Mouse (Mus musculus) limb, embryonic 10.5 days (tissue): ENCODE measurements around the gene Relt. TPM values are rescaled to one million over a fixed set of nuclear protein-coding genes. Genes with fewer than 3 reads are reported as not detected.
A peak's percentile ranks its signal among the peaks of the same experiment; 100 is the strongest.

Experiments
- DNase-seq: peaks from one replicate; pipeline ENCODE4 v3.0.0-alpha.2; 2017; ENCODE audit warnings: low spot score
- H3K27ac ChIP-seq: fragments of 300-500 bp; sonication (generic); 2 replicates; pipeline ENCODE4 v1.5.1; 2016; ENCODE audit warnings: mild to moderate bottlenecking
- H3K27me3 ChIP-seq: fragments of 300-500 bp; sonication (generic); 2 replicates; pipeline ENCODE4 v1.6.1; 2016; ENCODE audit warnings: low read depth, mild to moderate bottlenecking; ENCODE audit not compliant: poor library complexity, severe bottlenecking
- H3K36me3 ChIP-seq: fragments of 300-500 bp; sonication (generic); 2 replicates; pipeline ENCODE4 v1.6.1; 2016; ENCODE audit warnings: mild to moderate bottlenecking, moderate library complexity
- H3K4me1 ChIP-seq: fragments of 300-500 bp; sonication (generic); 2 replicates; pipeline ENCODE4 v1.6.1; 2016
- H3K4me3 ChIP-seq: fragments of 300-500 bp; sonication (generic); 2 replicates; pipeline ENCODE4 v1.5.1; 2016; ENCODE audit warnings: mild to moderate bottlenecking, moderate library complexity
- H3K9me3 ChIP-seq: fragments of 300-500 bp; sonication (generic); replicated peaks from 2 replicates; pipeline ENCODE4 v1.6.1; 2016; ENCODE audit warnings: mild to moderate bottlenecking
- WGBS: fragments of 180-500 bp; shearing (Covaris S2); methylation state at CpG from one replicate; pipeline ENCODE4 v1.1.7; 2016; 5-methylcytosine and 5-hydroxymethylcytosine counted together
- polyA plus RNA-seq: library from polyadenylated mRNA; unstranded; fragments of >200 nt; fragmentation: Nextera tagmentation; extraction: Ambion mirVana; gene quantifications from 2 replicates; pipeline ENCODE4 v1.2.1, GENCODE M21; 2016

Relt gene
- polyA plus RNA-seq, 1 experiment from 2014 or later = 5.9 TPM

DNA sequence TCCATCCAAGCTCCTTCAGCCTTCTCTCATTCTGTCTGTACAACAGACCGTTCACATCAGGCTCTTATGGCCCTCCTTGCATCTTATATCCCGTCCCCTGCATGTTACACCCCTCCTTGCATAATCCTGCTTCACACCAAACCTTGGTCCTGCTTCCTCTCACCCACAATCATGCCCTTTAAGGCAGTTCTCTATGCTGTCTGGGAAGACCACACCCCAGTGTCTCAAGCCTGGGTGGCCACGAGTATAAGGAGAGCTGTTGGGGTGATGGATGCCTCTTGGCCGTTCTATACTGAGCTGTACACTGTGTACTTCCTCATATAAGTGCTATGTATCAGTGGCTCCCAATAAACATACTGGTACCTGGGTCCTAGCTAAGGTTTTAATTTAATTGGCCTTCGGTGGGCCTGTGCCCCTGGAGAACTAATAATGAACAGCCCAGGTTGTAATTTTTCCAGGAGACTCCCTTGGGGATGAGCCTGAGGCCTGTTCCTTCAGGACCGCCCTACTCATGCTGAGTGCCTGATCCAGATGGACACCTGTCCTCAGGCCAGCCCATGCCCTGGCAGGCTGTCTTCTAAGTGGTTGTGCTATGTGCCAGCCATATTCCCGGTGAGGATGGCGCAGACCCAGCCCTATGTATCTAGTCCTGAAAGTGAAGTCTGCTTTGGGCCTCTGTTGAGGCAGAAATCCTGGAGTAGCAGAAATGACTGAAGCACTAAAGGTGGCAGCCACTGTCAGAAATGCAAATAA is 6.8 kb upstream of the Relt start:
- Histone ChIP-seq H3K36me3 (peaks cover 44% of the 10 kb centered on the region), H3K27me3 (no peaks in the 10 kb centered on the region), H3K27ac (no peak overlapping the region), H3K4me3 (no peak overlapping the region), H3K9me3 (no peaks in the 10 kb centered on the region), H3K4me1 (peaks cover 8% of the 10 kb centered on the region; the same call in 1 of the 2 replicates)
- no peak for DNase-seq
- 92% methylated on average over 8 of the region's 8 CpGs for WGBS

DNA sequence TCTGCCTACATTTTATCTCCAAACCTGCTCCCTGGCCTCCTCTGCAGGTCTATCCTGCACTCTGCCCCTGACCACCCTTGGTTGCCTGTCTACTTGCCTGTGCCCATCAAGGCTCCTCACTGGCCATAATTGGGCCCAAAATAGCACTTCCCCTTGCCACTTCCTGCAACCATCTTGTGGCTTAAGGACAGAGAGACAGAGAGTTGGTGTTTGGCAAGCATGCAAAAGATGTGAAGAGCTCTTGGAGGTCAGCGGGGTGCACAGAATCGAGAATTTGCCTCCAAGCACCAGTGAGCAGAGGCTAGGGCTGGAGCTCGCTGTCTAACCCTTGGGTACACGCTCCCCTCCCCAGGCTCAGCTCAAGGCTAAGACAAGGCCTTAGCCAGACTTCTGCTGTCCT is 5.3 kb upstream of the Relt start:
- H3K27ac ChIP-seq = no peak overlapping the region
- no peaks in the 10 kb centered on the region for H3K9me3 ChIP-seq
- no peaks in the 10 kb centered on the region for H3K27me3 ChIP-seq
- no peak overlapping the region for H3K4me3 ChIP-seq
- H3K36me3 ChIP-seq = peaks cover 29% of the 10 kb centered on the region
- DNase-seq = no peak
- peaks cover 8% of the 10 kb centered on the region; the same call in 1 of the 2 replicates for H3K4me1 ChIP-seq
- 75% methylated on average over 4 of the region's 4 CpGs for WGBS

DNA sequence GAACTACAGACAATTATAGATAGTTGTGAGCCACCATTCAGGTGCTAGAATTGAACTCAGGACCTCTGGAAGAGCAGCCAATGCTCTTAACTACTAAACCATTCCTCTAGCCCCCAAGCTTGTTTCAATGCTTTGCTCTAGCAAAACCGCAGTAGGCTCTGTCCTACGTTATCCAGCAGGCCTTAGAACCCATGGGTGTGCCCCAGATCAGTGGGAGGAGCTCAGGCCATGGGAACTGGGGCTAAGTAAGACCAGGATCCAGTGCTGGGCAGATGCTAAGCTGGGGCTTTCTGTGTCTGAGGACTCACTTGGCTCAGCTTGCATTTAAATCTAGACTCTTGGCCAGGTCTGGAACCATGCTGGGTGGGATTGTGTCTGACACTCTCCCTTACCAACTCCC is 4.3 kb upstream of the Relt start:
- 43% methylated on average over 2 of the region's 2 CpGs for whole genome bisulfite sequencing
- Histone ChIP-seq H3K9me3 (no peaks in the 10 kb centered on the region), H3K27ac (0 out of 2 replicates have a peak overlapping the region, but pooled peaks have one; percentile 25), H3K4me1 (peaks cover 12% of the 10 kb centered on the region), H3K36me3 (peaks cover 19% of the 10 kb centered on the region), H3K27me3 (no peaks in the 10 kb centered on the region), H3K4me3 (no peak overlapping the region)
- no peak for DNase-seq

DNA sequence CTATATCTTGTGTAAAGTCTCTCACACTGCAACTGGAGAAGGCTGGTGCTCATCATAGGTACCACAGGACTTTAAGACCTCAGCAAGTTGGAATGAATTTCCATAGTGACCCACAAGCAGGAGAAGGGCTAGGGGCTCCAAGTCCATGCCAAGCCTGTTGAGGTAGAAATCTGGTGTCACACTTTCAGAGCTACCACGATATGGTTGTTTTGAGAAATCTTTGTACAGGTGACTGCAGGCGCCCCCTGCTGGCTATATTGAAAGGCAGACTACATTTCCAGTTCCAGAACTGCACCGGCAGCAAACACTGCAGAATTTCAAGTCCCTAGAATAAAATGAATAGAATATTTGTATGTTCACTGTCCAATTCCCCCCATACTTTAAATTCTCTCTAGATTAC is 3.4 kb upstream of the Relt start:
- H3K36me3 ChIP-seq = peaks cover 10% of the 10 kb centered on the region
- H3K27ac ChIP-seq = no peak overlapping the region
- H3K27me3 ChIP-seq = no peaks in the 10 kb centered on the region
- DNase-seq = peak; percentile 81
- H3K4me1 ChIP-seq = peaks cover 21% of the 10 kb centered on the region
- H3K4me3 ChIP-seq = no peak overlapping the region
- H3K9me3 ChIP-seq = no peaks in the 10 kb centered on the region
- WGBS = 16% methylated on average over 3 of the region's 3 CpGs

DNA sequence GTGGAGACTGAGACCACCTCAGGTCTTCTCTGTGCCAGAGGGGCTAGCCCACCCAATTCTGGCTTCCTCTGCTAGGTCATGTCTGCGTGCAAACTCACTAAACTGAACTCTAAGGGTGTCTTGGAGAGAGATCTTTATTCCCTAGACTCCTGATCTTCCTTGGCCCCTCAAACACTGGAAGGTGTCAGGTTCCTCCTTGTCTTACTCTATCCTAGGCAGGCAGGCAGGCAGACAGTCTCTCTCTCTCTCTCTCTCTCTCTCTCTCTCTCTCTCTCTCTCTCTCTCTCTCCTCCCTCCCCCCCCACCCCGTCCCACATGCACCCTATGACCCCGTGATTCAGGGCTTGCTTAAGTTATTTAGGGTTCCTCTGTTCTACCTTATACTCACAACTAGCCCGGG is 893 bp downstream of the Relt start:
- Histone ChIP-seq H3K4me3 (peak overlapping the region; percentile 69), H3K4me1 (peaks cover 59% of the 10 kb centered on the region), H3K27ac (peak overlapping the region; percentile 89), H3K9me3 (no peaks in the 10 kb centered on the region), H3K36me3 (peaks cover 6% of the 10 kb centered on the region; the same call in 1 of the 2 replicates), H3K27me3 (no peaks in the 10 kb centered on the region)
- WGBS = 6% methylated on average over 4 of the region's 4 CpGs
- no peak for DNase-seq

DNA sequence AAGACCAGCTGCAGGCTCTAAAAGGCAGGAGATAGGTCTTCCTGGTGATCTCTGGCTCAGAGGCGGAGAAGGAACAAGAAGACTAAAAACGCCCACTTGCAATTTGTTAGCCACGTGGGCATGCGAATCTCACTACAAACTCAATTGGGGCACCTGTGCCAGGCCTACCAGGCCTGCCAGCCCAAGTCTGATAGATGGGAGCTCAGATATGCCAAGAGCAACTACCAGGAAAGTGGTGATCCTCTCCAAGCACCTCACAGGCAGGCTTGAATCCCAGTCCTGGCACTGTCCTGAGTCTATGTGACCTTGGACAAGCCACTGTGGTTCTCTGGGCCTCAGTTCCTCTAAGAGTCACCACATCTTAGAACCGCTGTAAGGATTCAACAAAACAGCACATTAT is 2.0 kb downstream of the Relt start:
- Histone ChIP-seq H3K4me1 (peaks cover 62% of the 10 kb centered on the region), H3K27ac (no peak overlapping the region)
- 90% methylated on average over 5 of the region's 5 CpGs for WGBS

DNA sequence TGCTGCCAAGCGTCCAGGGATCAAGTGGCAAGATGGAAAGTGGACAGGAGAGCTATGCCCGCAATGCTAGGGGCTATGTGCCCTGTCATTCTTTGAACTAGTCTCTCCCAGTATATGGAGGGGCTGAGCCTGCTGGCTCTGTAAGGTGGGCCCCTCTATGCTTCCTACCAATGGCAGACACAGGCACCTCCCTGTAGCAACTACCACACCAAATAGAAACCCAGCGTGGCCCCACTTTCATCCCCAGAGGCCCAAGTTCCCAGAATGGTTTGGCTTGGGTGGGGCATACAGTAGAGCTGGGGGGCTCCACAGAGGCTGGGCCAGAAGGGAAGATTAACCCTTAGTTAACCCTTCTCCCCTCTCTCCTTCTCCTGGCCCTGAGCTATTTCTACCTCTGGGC is 2.8 kb downstream of the Relt start:
- H3K4me1 ChIP-seq = peaks cover 70% of the 10 kb centered on the region

More for the DNA sequence above, 2.0 kb downstream of the Relt start:
- DNase-seq = no peak
- H3K9me3 ChIP-seq = no peaks in the 10 kb centered on the region
- no peaks in the 10 kb centered on the region for H3K27me3 ChIP-seq
- H3K4me3 ChIP-seq = no peak overlapping the region
- peaks cover 6% of the 10 kb centered on the region; the same call in 1 of the 2 replicates for H3K36me3 ChIP-seq

DNA sequence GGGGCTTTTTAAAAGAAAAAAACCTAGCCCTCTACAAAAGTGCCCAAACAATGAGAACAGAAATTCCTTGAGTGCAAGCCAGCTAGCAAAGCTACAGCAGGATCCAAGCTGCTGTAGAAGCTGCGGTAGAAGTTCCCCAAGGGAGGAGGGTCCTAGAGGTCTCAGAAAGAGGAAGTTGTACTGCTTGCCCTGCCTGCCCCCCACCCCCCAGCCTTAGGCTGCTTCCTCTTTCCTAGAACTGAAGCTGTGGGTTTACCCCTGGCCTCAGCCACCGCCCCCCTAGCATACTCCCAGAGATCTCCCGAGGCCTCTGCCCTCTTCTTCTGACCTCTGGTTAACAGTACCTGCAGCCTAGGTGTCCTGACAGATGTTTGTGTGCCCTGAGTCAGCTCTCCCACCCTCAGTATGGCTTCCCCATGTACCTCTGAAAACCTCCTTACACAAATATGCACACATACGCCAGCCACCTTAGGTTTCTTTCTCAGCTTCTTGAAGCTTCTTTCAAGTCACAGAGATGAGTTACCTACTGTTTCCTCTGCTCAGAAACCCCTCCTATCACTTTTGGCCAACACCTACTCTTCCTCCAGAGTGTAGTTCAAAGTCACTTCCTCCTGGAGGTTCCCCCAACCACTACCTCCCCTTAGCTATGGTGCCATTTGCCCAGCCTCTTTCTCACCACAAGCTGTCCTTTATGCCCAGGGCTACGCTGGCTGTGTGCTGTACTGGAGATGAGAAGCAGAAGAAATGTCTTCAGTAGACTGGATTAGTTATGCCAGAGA is 7.3 kb downstream of the Relt start:
- H3K4me3 ChIP-seq = no peak overlapping the region
- H3K4me1 ChIP-seq = peaks cover 95% of the 10 kb centered on the region
- no peaks in the 10 kb centered on the region for H3K27me3 ChIP-seq
- H3K9me3 ChIP-seq = no peaks in the 10 kb centered on the region
- DNase-seq = no peak
- H3K36me3 ChIP-seq = peaks cover 9% of the 10 kb centered on the region
- H3K27ac ChIP-seq = peak overlapping the region; percentile 64
- WGBS = 75% methylated on average over 5 of the region's 5 CpGs

More for the DNA sequence above, 2.8 kb downstream of the Relt start:
- peaks cover 6% of the 10 kb centered on the region; the same call in 1 of the 2 replicates for H3K36me3 ChIP-seq
- H3K27me3 ChIP-seq = no peaks in the 10 kb centered on the region
- H3K9me3 ChIP-seq = no peaks in the 10 kb centered on the region
- DNase-seq = no peak
- H3K4me3 ChIP-seq = no peak overlapping the region
- 85% methylated on average over 3 of the region's 3 CpGs for WGBS
- H3K27ac ChIP-seq = peak overlapping the region; percentile 30; the same call in 1 of the 2 replicates

DNA sequence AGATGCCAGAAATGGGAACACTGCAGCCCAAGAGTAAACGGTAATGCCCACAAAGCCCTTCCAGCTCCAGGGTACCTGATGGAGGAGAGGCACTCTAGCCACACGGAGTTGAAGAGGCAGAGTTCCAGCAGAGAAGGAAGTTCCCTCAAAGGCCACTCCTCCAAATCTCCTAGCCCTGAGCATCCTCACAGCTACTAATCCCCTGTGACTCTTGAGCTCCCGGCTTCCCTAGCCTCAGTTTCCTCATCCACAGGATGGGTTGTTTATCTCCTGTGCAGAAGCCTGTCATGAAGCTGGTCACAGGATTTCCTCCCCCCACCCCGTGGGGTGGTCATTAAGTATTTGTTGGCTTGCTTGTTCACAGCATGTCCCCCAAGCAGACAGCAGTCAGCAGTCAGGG is 7.9 kb downstream of the Relt start:
- H3K4me3 ChIP-seq = no peak overlapping the region
- H3K36me3 ChIP-seq = peaks cover 8% of the 10 kb centered on the region; the same call in 1 of the 2 replicates
- DNase-seq = no peak
- peaks cover 91% of the 10 kb centered on the region for H3K4me1 ChIP-seq
- no peaks in the 10 kb centered on the region for H3K27me3 ChIP-seq
- H3K27ac ChIP-seq = peak overlapping the region; percentile 64
- WGBS = 47% methylated on average over 4 of the region's 4 CpGs
- no peaks in the 10 kb centered on the region for H3K9me3 ChIP-seq

DNA sequence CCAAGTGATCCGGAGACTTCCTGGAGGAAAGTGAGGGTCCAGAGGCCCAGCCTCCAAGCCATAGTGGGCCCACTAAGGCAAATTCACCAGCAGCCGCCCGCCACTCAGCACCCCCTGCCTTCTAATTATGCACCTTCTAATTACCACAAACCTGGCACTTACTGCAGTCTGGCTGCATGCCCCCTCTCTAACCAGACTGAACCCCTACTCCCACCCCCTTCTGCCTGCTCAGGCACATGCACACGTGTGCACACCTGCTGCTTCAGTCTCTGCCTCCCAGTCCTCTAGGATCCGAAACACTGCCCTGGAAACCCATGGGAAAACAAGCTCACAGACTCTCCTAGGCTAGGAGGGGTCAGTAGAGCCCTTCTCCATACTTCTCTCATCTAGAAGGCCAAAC is 8.4 kb downstream of the Relt start:
- Histone ChIP-seq H3K4me1 (peaks cover 87% of the 10 kb centered on the region), H3K27me3 (no peaks in the 10 kb centered on the region), H3K27ac (peak overlapping the region; percentile 64), H3K36me3 (peaks cover 12% of the 10 kb centered on the region), H3K4me3 (no peak overlapping the region), H3K9me3 (no peaks in the 10 kb centered on the region)
- WGBS = 64% methylated on average over 5 of the region's 5 CpGs
- no peak for DNase-seq

DNA sequence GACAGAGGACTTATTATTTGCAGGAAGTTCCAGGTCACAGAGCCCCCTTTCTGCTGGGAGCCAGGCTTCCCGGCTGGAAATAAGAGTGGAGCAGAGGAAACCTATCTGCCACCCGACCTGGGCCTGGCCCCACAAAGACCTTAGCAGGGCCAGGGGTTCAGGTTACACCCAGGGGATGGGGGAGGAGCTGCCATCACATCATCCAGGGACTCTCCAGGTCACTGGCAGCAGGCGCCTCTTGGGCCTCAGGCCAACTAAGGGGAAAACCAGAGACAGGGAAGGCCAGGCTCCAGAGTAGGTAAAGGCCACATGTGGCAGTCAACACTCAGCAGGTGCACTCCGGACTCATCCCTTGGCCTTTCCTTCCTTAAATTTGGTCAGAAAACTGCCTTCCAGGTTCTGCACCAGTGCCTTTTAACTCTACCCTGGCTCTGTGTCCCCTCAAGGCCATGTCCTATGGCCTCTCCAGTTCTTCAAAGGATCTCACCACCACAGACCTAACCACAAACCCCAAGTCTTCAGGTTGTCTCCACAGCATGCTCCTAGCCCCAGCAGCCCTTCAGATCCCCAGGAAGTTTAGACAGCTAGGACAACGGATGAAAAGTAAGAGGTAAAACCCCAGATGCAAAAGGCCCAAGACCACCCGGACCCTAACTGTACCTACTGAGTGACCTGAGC is 9.0 kb downstream of the Relt start:
- 36% methylated on average over 6 of the region's 6 CpGs for WGBS
- Histone ChIP-seq H3K4me3 (peak overlapping the region; percentile 9; the same call in 1 of the 2 replicates), H3K4me1 (peaks cover 81% of the 10 kb centered on the region), H3K27me3 (no peaks in the 10 kb centered on the region), H3K9me3 (no peaks in the 10 kb centered on the region), H3K27ac (peak overlapping the region; percentile 64), H3K36me3 (peaks cover 18% of the 10 kb centered on the region)
- no peak for DNase-seq

DNA sequence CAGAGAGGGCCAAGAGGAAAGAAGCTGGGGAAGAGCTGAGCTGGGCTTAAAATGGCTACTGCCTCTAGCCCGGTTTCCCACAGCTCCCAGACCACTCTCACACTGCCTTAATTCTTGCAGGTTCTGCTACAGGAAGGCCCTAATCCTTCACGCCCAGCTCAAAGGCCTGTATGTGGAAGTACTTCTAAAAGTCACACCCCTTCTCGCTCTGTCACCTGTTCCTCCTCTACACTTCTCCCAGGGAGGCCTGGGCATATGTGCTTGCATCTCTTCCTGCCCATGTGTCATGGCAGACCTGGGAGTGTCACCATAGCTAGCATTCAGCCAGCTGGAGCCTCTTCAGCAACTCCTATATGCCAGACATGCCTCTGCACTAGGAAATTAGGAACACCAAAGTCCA is 9.8 kb downstream of the Relt start:
- Histone ChIP-seq H3K4me1 (peaks cover 72% of the 10 kb centered on the region), H3K9me3 (no peaks in the 10 kb centered on the region), H3K27me3 (no peaks in the 10 kb centered on the region), H3K27ac (peak overlapping the region; percentile 64; the same call in 1 of the 2 replicates), H3K36me3 (peaks cover 23% of the 10 kb centered on the region), H3K4me3 (no peak overlapping the region)
- DNase-seq = no peak
- 65% methylated on average over 3 of the region's 3 CpGs for WGBS
